Mouse (Mus musculus) forebrain, embryonic 11.5 days (tissue): ENCODE results near the gene Dnpep. TPM values are rescaled to one million over a fixed set of nuclear protein-coding genes. Genes with fewer than 3 reads are reported as not detected.

Experiments
- ATAC-seq: fragments of 200-750 bp; cut with Nextera tagmentation; replicated peaks from 2 replicates; pipeline ENCODE4 v1.8.0; 2017; ENCODE audit warnings: moderate TSS enrichment; ENCODE audit not compliant: low FRiP score
- DNase-seq: peaks from one replicate; pipeline ENCODE4 v3.0.0-alpha.2; 2017; ENCODE audit warnings: low spot score
- H3K27ac ChIP-seq: fragments of 300-500 bp; sonication (generic); 2 replicates; pipeline ENCODE4 v1.5.1; 2014; ENCODE audit warnings: low read depth, low read length
- H3K27me3 ChIP-seq: fragments of 300-500 bp; sonication (generic); 2 replicates; pipeline ENCODE4 v1.6.1; 2014; ENCODE audit warnings: mild to moderate bottlenecking, low read length, mixed read lengths; ENCODE audit not compliant: control insufficient read depth, insufficient read depth
- H3K36me3 ChIP-seq: fragments of 300-500 bp; sonication (generic); 2 replicates; pipeline ENCODE4 v1.6.1; 2014; ENCODE audit warnings: mild to moderate bottlenecking, low read length, moderate library complexity, mixed read lengths; ENCODE audit not compliant: control insufficient read depth, insufficient read depth
- H3K4me1 ChIP-seq: fragments of 300-500 bp; sonication (generic); replicated peaks from 2 replicates; pipeline ENCODE4 v1.6.1; 2014; ENCODE audit warnings: low read length, mixed read lengths; ENCODE audit not compliant: control insufficient read depth, insufficient read depth
- H3K4me2 ChIP-seq: fragments of 300-500 bp; sonication (generic); 2 replicates; pipeline ENCODE4 v1.6.1; 2014; ENCODE audit warnings: low read depth, mild to moderate bottlenecking, low read length, moderate library complexity, mixed read lengths; ENCODE audit not compliant: severe bottlenecking
- H3K4me3 ChIP-seq: fragments of 300-500 bp; sonication (generic); 2 replicates; pipeline ENCODE4 v1.5.1; 2014; ENCODE audit warnings: low read depth, low read length
- H3K9ac ChIP-seq: fragments of 300-500 bp; sonication (generic); 2 replicates; pipeline ENCODE4 v1.6.1; 2014; ENCODE audit warnings: low read length
- H3K9me3 ChIP-seq: fragments of 300-500 bp; sonication (generic); 2 replicates; pipeline ENCODE4 v1.6.1; 2016; ENCODE audit warnings: low read length, mixed read lengths; ENCODE audit not compliant: control insufficient read depth
- WGBS: fragments of 180-500 bp; shearing (Covaris S2); extraction: QIAGEN DNeasy Blood & Tissue Kit; methylation state at CpG from one replicate; pipeline ENCODE4 v1.1.7; 2014; 5-methylcytosine and 5-hydroxymethylcytosine counted together
- polyA plus RNA-seq: library from polyadenylated mRNA; unstranded; fragments of >200 nt; fragmentation: Nextera tagmentation; extraction: Ambion mirVana; gene quantifications from 2 replicates; pipeline ENCODE4 v1.2.1, GENCODE M21; 2014

Dnpep gene
- 125 and 129 TPM in 2 replicates for polyA plus RNA-seq

DNA sequence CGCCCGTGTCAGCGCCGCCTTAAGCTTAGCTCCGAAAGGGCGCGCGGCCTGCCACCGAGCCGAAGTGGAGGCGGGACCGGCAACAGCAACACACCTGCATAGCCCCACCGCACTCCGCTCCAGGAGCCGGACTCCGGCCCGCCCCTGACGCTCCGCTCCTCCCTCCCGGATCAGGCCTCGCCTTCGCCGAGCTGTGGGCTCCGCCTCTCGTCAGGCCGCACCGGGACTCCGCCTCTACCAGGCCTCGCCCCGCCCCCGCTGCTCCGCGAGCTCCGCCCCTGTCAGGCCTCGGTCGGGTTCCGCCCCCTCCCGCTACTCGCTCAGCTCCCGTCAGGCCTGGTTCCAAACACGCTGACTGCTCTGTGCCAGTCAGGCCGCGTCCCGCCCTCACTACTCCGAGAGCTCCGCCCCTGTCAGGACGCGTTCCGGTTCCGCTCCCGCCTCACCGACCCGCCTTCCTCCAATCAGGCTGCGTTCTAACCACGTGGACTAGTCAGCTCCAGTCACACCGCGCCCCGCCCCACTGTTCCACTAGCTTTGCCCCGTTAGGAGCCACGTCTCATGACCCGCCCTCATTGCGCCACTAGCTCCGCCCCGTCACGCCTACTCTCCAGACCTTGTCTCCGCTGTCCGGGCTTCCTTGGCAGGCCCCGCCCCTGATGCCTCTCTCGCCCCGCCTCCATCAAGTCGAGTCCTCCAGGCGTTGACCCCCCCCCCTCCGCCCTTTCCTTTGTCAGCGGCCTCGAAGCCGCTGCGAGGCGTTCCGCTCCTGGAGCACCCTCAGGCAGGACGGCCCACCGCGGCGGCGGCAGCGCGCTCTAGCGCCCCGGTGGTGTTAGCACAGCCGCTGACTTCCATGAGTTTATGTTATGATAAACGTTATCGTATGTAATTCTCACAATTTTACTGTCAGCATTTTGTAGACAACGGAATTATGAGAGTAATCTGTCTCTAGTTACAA lies at the start of gene Dnpep:
Gene Dnpep, minus strand, starts transcription at position 750 of the 961 bp plus-strand sequence.
- Histone ChIP-seq H3K4me2 (peak within 1 kb of the TSS; percentile 71), H3K36me3 (peaks cover 2% of the 10 kb centered on the region; the same call in 1 of the 2 replicates)
- WGBS: under 1% methylated on average over 87 of the region's 92 CpGs

DNA sequence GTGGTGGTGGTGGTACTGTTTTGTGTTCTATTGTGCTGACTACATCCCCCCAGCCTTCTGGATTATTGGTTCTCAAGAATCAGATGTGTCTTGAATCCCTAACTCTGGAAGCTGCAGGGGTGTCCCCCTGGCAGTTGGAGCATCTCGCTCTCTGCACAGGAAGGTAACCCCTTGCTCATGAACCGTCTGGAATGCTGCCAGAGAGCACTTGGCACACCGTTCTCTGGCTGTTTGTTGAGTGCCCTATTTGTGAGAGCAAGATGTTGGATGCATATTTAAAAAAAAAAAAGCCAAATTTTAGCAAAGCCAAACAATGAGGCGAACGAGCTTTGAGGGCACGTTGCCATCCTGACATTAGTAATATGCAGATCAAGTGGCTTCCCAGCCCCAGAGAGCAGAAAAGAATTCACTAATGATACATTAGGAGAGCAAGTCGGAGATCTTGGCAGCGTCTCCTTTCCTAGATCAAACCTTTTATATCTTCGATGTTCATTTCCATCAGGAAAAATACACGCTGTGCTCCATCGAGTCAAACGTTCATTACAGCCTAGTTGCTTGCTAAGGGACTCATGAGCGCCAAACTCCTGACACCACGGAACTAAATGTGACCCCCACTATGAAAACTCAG lies 47.8 kb upstream of the Dnpep start:
- 86% methylated on average over 14 of the region's 14 CpGs for WGBS
- DNase-seq (no peak), ATAC-seq (no peak)
- Histone ChIP-seq H3K4me3 (no peak overlapping the region), H3K36me3 (no peaks in the 10 kb centered on the region), H3K9me3 (no peaks in the 10 kb centered on the region), H3K27ac (no peak overlapping the region), H3K9ac (no peak overlapping the region), H3K4me2 (no peak overlapping the region), H3K4me1 (peaks cover under 1% of the 10 kb centered on the region; the same call in 1 of the 2 replicates), H3K27me3 (peaks cover 12% of the 10 kb centered on the region)

More for the DNA sequence above, at the start of gene Dnpep:
- Histone ChIP-seq H3K4me3 (peak within 1 kb of the TSS; percentile 66), H3K9ac (peak within 1 kb of the TSS; percentile 73), H3K27me3 (no peaks in the 10 kb centered on the region), H3K9me3 (no peaks in the 10 kb centered on the region), H3K27ac (peak within 1 kb of the TSS; percentile 72), H3K4me1 (no peaks in the 10 kb centered on the region; the same call in 1 of the 2 replicates)
- DNase-seq: peak; percentile 100
- peak; percentile 97 for ATAC-seq

GRCm38 (mm10) chr1:75363868-75364267 lies 46.1 kb upstream of the Dnpep start:
- H3K27ac ChIP-seq: no peak overlapping the region
- no peak overlapping the region for H3K4me3 ChIP-seq
- ATAC-seq (no peak), DNase-seq (no peak)
- no peaks in the 10 kb centered on the region for H3K9me3 ChIP-seq
- 89% methylated on average over 3 of the region's 3 CpGs for WGBS
- H3K27me3 ChIP-seq: peaks cover 29% of the 10 kb centered on the region
- peaks cover 4% of the 10 kb centered on the region for H3K4me1 ChIP-seq
- no peaks in the 10 kb centered on the region for H3K36me3 ChIP-seq
- H3K4me2 ChIP-seq: no peak overlapping the region
- H3K9ac ChIP-seq: no peak overlapping the region

GRCm38 (mm10) chr1:75361750-75362149 lies 44.0 kb upstream of the Dnpep start:
- no peak overlapping the region for H3K9ac ChIP-seq
- H3K4me3 ChIP-seq: no peak overlapping the region
- DNase-seq: no peak
- no peak overlapping the region for H3K27ac ChIP-seq
- 29% methylated on average over 4 of the region's 4 CpGs for WGBS
- no peak overlapping the region for H3K4me2 ChIP-seq
- ATAC-seq: no peak
- H3K9me3 ChIP-seq: no peaks in the 10 kb centered on the region
- H3K4me1 ChIP-seq: peaks cover 4% of the 10 kb centered on the region
- no peaks in the 10 kb centered on the region for H3K36me3 ChIP-seq
- peaks cover 30% of the 10 kb centered on the region for H3K27me3 ChIP-seq

- peaks cover 4% of the 10 kb centered on the region for H3K4me1 ChIP-seq
- DNase-seq: no peak
- H3K27ac ChIP-seq: no peak overlapping the region
- no peak for ATAC-seq
- no peak overlapping the region for H3K4me3 ChIP-seq
- no peak overlapping the region for H3K9ac ChIP-seq
- H3K27me3 ChIP-seq: peaks cover 30% of the 10 kb centered on the region
- H3K4me2 ChIP-seq: no peak overlapping the region; the same call in 1 of the 2 replicates
- 44% methylated on average over 4 of the region's 4 CpGs for WGBS
- H3K36me3 ChIP-seq: no peaks in the 10 kb centered on the region
- no peaks in the 10 kb centered on the region for H3K9me3 ChIP-seq
Measured at GRCm38 (mm10) chr1:75361123-75361522, 43.3 kb upstream of the Dnpep start.

- Histone ChIP-seq H3K4me2 (peak within 1 kb of the TSS; percentile 54), H3K9ac (no peak within 1 kb of the TSS), H3K9me3 (no peaks in the 10 kb centered on the region), H3K36me3 (no peaks in the 10 kb centered on the region), H3K4me1 (peaks cover 4% of the 10 kb centered on the region), H3K4me3 (peak within 1 kb of the TSS; percentile 25), H3K27me3 (peaks cover 30% of the 10 kb centered on the region), H3K27ac (no peak within 1 kb of the TSS)
- 2% methylated on average over 79 of the region's 80 CpGs for WGBS
- no peak for ATAC-seq
- DNase-seq: peak; percentile 60
Measured at GRCm38 (mm10) chr1:75360112-75361031, 42.6 kb upstream of the Dnpep start, which contains the start of gene Des. Gene Des (plus strand): TSS chr1:75360329.

DNA sequence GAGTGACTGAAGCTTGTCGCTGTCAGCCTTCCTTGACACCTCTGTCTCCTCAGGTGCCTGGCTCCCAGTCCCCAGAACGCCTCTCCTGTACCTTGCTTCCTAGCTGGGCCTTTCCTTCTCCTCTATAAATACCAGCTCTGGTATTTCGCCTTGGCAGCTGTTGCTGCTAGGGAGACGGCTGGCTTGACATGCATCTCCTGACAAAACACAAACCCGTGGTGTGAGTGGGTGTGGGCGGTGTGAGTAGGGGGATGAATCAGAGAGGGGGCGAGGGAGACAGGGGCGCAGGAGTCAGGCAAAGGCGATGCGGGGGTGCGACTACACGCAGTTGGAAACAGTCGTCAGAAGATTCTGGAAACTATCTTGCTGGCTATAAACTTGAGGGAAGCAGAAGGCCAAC lies 41.6 kb upstream of the Dnpep start:
- WGBS: 76% methylated on average over 13 of the region's 13 CpGs
- Histone ChIP-seq H3K4me1 (peaks cover 4% of the 10 kb centered on the region), H3K4me3 (no peak overlapping the region), H3K9me3 (no peaks in the 10 kb centered on the region), H3K36me3 (no peaks in the 10 kb centered on the region), H3K4me2 (no peak overlapping the region), H3K27me3 (peaks cover 30% of the 10 kb centered on the region), H3K9ac (no peak overlapping the region), H3K27ac (no peak overlapping the region)
- DNase-seq: no peak
- no peak for ATAC-seq

DNA sequence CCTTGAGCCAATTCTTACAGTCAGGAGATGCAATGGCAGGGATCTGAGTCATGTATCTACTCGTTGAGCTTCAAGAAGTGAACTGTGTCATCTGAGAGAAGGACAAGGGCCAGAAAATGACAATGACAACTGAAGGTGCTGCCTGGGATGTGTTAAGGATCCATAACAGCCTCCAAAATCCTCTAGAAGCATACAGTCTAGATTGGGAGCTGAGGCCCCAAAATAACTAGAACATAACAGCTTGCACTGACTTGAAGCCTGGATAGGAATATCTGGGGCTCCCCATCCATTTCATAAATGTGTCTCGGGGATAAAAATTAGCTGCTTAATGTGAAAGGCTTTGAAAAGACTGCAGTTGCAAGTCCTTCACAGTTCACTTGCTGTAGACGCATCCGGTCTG lies 40.2 kb upstream of the Dnpep start:
- DNase-seq (no peak), ATAC-seq (no peak)
- peaks cover 30% of the 10 kb centered on the region for H3K27me3 ChIP-seq
- H3K27ac ChIP-seq: no peak overlapping the region
- H3K9ac ChIP-seq: no peak overlapping the region
- no peaks in the 10 kb centered on the region for H3K36me3 ChIP-seq
- H3K4me3 ChIP-seq: no peak overlapping the region
- H3K4me2 ChIP-seq: no peak overlapping the region
- H3K9me3 ChIP-seq: no peaks in the 10 kb centered on the region
- H3K4me1 ChIP-seq: peaks cover 4% of the 10 kb centered on the region
- 89% methylated on average over 4 of the region's 4 CpGs for WGBS
